Mouse (Mus musculus): ENCODE measurements around the gene Dusp13. TPM values are rescaled to one million over a fixed set of nuclear protein-coding genes. Genes with fewer than 3 reads are reported as not detected.

The Dusp13 gene
- total RNA-seq (2017) = not detected in 2 replicates

- peak; percentile 69 for ATAC-seq (replicated peaks; ENCODE audit: low read depth, poor library complexity, severe bottlenecking)
Measured at GRCm38 (mm10) chr14:21750881-21751542, at the start of gene Dusp13. Gene Dusp13, minus strand, starts transcription at chr14:21751181.

GRCm38 (mm10) chr14:21800641-21801040 lies 49.7 kb upstream of the Dusp13 start:
- ATAC-seq (replicated peaks; ENCODE audit: low read depth, poor library complexity, severe bottlenecking) = no peak

GRCm38 (mm10) chr14:21792250-21792649 lies 41.3 kb upstream of the Dusp13 start:
- no peak for ATAC-seq (replicated peaks; ENCODE audit: low read depth, poor library complexity, severe bottlenecking)

GRCm38 (mm10) chr14:21791722-21792121 lies 40.7 kb upstream of the Dusp13 start:
- ATAC-seq (replicated peaks; ENCODE audit: low read depth, poor library complexity, severe bottlenecking) = no peak

DNA sequence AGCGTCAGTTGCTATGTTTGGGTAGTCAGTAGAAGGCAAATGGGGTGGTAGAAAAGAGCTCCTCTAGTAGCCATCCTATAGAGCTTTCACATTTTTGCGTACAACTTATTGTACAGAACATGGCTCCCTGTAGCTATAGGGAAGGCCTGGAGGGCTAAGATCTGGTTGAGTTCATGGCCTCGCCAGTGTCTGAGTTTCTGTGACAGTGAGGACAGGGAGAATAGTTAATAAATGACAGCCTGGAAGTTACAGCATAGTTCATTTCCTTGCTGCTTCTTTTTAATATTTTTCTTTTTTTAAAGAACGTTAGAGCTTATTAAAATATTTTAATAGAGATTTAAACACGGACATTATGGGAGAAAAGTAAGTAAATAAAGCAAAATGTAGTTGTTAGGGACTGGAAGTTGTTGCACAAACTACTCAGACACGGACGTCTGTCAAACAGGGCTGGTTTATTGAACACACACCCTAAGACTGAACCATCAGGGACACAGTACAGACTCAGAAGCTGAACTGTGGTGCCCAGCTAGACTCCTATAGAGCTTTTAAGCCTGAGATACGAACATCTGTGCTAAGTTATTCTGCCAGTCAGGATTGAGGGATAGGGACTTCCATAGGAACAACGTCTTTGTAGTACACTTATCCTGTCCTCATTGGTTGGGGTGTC lies 39.7 kb upstream of the Dusp13 start:
- ATAC-seq (replicated peaks; ENCODE audit: low read depth, poor library complexity, severe bottlenecking) = no peak

DNA sequence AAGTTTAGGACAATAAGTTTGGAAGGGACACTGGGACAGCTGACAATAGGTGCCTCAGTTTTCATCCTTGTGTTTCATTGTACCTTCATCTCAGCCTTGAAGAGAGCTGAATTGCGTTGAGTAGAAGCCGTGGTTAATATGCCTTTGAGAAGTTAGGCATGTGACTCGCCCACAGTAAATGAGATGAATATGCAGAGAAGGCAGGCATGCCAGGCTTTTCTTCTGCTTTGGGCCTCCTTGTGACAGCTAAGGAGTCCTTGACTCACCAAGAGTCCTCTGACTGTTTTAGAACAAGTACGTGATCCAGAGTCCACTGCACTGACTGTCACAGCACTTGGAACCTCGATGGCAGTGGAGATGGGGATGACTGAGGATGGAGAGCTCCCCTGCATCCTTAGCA lies 37.1 kb upstream of the Dusp13 start:
- ATAC-seq (replicated peaks; ENCODE audit: low read depth, poor library complexity, severe bottlenecking) = no peak

DNA sequence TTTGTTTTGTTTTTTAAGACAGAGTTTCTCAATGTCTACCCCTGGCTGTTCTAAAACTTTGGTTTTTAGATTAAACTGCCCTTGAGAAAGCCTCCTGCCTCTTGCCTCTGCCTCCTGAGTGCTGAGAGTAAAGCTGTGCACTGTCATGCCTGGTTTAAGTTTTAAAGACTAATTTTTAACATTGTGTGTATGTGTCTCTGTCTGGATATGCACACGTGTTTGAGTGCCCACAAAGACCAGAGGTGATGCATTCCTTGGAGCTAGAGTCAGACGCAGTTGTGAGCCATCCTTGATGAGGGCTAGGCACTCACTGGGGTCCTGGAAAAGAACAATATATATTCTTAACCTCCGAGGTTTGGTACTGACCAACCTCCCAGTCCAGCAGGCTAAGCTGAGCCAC lies 36.4 kb upstream of the Dusp13 start:
- ATAC-seq (replicated peaks; ENCODE audit: low read depth, poor library complexity, severe bottlenecking) = no peak

DNA sequence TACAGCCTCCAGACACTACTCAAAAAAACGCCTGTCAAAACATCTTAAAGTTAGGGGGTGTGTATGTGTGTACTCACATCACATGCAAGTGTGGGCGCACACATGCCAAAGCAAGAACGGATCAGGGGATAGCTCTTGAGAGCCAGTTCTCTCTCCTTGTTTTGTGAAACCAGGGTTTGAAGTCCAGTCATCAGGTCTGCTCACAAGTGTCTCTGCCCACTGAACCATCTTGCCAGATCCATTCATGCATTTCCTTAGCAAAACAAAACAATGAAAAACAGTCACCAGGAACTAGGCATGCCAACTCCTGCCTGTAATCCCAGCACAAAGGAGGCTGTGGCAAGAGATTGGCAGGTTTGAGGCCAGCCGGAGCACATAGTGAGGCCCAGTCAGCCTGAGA lies 35.5 kb upstream of the Dusp13 start:
- ATAC-seq (replicated peaks; ENCODE audit: low read depth, poor library complexity, severe bottlenecking) = no peak

DNA sequence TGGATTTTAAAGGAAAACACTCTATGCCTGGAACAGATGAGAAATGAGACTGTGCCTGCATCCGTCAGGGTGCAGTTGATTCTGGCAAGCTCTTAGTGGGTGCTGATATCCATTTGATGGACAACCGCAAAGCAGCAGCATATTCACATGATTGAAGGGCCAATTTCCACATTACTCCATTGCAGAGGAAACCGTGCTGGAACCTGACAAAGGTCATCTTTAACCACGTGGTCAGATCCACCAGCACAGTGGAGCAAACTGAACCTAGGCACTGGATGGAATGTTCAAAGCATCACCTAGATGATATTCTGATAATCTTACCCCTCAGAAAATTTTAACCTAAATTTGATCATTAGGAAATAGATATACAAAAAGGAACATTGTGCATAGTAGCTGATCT lies 25.2 kb upstream of the Dusp13 start:
- ATAC-seq (replicated peaks; ENCODE audit: low read depth, poor library complexity, severe bottlenecking) = no peak

- no peak for ATAC-seq (replicated peaks; ENCODE audit: low read depth, poor library complexity, severe bottlenecking)
Measured at GRCm38 (mm10) chr14:21773946-21774345, 23.0 kb upstream of the Dusp13 start.

DNA sequence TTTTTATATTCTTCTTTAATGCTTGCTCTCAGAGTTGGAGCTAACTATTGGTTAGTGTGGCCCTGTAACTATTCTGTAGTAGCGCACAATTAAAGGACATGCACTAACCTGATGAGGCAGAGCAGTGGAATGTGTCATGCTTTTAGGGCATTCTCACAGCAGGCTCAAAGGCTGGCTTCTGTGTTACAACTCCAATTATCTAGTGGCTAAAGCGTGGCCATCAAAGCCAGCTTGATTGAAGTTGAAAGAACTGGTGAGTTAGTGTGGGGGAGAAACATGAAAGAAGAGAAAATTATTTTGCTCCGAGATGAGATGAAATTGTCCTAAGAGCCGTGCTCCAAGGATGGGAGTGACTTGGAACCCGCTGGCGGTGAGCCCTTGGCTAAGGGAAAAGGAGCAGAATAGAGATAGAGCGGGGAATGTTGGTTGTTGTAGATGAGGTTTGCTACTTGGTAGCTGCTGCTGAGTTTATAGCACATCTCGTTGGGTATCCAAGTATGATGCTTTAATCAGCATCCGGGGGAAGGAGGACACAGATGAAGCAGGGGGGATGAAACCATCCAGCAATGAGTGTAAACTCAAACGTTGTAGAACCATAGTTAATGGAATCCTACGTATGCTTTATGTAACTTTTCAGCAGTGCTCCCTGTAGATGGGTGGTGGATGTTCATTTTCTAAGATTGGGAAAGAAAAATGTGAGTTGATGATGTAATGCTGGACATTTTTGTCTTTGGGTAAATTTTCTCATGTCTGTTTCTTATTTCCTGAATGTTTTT lies 21.7 kb upstream of the Dusp13 start:
- no peak for ATAC-seq (replicated peaks; ENCODE audit: low read depth, poor library complexity, severe bottlenecking)

DNA sequence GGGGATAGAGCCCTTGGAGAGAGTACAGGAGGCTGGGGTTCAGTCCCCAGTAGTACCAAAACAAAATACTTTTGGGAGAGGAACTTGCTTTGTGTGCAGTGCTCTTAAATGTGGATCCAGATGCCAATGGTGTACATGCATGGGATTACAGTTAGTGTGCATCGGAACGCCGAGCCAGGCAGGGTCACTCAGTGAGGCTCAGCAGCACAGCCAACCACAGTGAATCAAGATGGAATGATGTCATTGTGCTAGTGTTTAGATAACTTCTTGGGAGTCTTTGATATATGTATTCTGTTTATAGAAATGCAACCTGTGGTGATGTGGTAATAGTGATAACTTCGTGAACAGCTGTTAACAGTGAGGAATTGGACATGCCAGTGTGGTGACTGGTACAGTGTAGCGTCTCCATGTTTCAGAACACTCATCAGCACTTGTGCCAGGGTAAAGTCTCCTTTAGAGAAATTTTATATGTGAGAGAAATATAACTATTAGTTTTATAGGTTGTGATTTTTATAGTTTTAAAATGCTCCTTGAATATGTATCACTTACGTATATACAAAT lies 15.5 kb upstream of the Dusp13 start:
- no peak for ATAC-seq (replicated peaks; ENCODE audit: low read depth, poor library complexity, severe bottlenecking)

DNA sequence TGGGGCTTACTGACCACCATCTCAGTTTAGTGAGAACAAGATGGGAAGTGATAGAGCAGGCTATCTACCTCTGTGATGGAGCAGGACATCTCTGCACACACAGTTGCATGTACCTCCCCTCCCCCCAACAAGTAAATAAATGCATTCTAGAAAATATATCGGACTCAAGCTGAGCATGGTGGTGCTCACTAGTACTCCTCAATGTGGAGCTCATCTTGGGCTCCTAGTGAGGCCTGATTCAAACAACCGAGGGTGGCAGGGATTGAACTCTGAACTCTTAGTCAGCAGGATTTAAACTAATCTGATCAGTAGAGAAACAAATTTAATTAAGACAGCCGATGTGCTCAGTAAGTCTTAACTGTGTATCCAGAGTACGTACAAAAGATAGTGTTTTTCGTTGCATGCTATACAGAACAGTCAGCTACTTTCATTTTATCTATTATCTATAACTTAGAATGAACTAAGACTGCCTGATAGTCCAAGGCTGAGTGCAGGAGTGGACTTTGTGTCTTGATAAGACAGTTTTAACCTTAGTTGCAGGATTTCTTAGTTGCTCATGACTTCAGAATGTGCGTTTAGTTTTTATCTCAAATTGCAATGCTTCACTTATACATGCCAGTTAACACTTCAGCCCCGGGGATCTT lies 14.9 kb upstream of the Dusp13 start:
- ATAC-seq (replicated peaks; ENCODE audit: low read depth, poor library complexity, severe bottlenecking) = no peak

- no peak for ATAC-seq (replicated peaks; ENCODE audit: low read depth, poor library complexity, severe bottlenecking)
Measured at GRCm38 (mm10) chr14:21764646-21765045, 13.7 kb upstream of the Dusp13 start.

- no peak for ATAC-seq (replicated peaks; ENCODE audit: low read depth, poor library complexity, severe bottlenecking)
Measured at GRCm38 (mm10) chr14:21763736-21764135, 12.8 kb upstream of the Dusp13 start.

DNA sequence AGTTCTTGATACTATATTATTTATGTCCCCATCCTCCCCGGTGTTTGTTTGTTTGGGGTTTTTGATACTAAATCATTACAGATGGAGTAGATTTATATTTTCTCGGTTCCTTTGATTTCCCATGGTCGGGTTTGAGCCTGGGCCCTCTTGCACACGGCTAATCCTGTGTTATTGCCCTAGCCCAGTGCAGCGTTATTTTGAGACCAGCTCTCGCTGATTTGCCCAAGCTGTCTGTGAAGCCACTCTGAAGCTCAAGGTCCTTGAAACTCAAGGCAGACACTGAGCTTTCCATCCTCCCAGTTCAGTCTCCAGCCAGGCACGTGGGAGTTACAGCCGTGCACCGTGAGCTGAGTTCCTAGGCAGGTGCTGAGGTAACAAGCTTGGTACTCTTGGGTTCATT lies 10.6 kb upstream of the Dusp13 start:
- ATAC-seq (replicated peaks; ENCODE audit: low read depth, poor library complexity, severe bottlenecking) = no peak

DNA sequence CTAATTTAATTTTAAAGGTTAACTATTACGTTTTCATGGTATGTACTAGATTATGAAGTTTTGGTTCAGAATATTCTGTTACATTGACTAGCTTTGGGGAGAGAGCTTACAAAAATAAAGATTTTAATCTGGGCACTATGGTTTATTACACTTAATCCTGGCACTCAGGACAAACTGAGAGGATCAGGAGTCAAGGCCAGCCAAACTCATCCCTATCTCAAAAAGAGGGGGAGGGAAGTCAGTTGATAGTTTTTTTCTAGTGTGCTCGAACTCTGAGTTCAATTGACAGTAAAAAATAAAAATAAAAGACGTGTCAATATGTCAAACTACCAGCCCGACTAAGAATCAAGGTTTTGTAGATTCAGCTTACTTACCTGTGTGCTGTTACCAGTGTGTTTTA lies 2.4 kb upstream of the Dusp13 start:
- no peak for ATAC-seq (replicated peaks; ENCODE audit: low read depth, poor library complexity, severe bottlenecking)

DNA sequence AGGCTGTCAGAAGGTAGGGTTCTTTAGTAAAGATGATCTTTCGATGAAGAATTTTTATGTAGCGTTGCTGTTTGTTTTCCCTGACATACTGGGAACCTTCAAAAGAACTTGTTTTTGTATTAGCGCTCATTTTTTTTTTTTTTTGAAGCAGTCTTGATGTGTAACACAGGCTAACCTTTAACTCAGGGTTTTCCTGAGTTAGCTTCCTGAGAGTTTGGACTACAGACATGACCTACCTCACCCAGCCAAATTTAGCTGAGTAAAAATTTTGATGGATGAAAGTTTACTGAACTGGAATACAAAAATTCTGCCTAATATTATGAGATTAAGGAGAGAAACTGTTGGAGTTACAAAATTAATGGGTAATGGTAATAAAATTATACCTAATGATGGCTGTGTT lies 1.4 kb upstream of the Dusp13 start:
- no peak for ATAC-seq (replicated peaks; ENCODE audit: low read depth, poor library complexity, severe bottlenecking)

- peak; percentile 69 for ATAC-seq (replicated peaks; ENCODE audit: low read depth, poor library complexity, severe bottlenecking)
Measured at GRCm38 (mm10) chr14:21750008-21750880, 737 bp downstream of the Dusp13 start, which contains the start of gene Samd8. Gene Samd8, plus strand, starts transcription at chr14:21750531.

Data from common myeloid progenitor, adult 5-6 weeks (primary cell).